Mouse (Mus musculus) mouse embryonic stem cell (cell line): ENCODE results near the gene Oscp1.

Experiments
- in situ Hi-C, 2 experiments: fragments of 300-500 bp; cut with MboI; formaldehyde crosslinking; loops; 1 replicate in 1 of 2; 3 replicates in 1 of 2; pipeline ENCODE4 v1.14.3; 2019 to 2020; ENCODE audit warnings: low sequenced_read_pairs in 2 of 2, low pct_unique_long_range_greater_than_20kb in 1 of 2, mixed read lengths in 1 of 2; ENCODE audit not compliant: unreplicated experiment in 1 of 2

Oscp1 gene

GRCm38 (mm10) chr4:126058134-126058996 lies at the start of gene Oscp1:
Gene Oscp1 (plus strand): TSS chr4:126058565.
- in situ Hi-C loops = no loop called here

- in situ Hi-C loops = no loop called here
These were observed 40.6 kb upstream of the Oscp1 start for GRCm38 (mm10) chr4:126017676-126018332.

DNA sequence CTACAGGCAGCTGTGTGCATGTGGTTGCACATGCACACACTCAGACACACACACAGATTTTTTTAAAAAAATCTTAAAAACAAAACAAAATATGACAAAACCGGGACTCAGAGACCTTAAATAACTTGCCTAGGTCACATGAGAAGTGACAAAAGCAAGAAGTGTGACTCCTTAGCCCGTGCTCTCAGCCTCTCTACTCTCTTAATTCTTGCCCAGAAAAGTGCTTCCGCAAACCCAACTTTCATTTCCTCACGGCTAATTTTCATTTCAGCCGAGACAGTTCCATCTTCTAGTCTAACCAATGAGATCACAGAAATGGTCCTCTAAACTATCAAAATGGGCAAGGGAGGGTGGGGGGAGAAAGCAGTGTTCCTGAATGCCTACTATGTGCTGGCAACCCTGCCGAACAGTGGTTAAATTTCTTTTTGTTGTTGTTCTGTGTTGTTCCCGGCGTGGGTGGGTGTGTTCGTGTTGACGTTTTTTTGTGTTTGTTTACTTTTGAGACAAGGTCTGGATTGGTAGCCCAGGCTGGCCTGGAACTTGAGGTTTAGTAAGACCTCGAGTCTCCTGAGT lies 39.3 kb upstream of the Oscp1 start:
- in situ Hi-C loops = no loop called here

DNA sequence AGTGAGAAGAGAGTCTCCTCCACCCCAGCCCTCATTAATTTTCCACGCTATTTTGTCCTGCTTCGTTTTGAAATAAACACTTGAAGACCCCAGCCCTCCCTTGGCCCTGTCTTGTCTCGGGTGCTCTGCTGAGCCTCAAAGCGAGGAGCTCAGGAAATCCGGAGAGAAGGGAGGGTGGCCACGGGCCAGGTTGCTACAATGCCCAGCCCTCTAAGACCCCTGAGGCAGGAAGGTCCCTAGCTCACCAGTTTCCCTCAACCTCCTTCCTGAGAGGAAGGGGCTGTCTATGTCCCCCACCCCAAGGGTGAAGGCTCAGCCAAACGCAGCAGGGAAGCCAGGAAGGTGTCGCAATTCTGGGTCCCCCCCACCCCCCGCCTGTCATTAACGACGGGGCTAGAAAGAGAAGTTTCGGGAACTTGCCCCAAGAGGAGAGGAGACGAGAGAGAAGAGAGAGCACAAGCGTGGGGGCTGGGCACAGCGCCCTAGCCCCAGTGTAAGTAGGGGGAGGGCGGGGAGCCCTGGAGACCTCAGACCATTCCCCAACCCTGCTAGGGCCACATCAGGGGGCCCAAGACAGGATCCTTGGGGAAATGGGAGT lies 34.0 kb upstream of the Oscp1 start, which contains the start of gene Csf3r:
Csf3r (plus strand) TSS at position 248 of the 598 bp plus-strand sequence.
- in situ Hi-C loops = no loop called here

GRCm38 (mm10) chr4:126025801-126026200 lies 32.6 kb upstream of the Oscp1 start:
- in situ Hi-C loops = no loop called here

- in situ Hi-C loops = no loop called here
These were observed 30.4 kb upstream of the Oscp1 start for GRCm38 (mm10) chr4:126027980-126028379.

GRCm38 (mm10) chr4:126029042-126029441 lies 29.3 kb upstream of the Oscp1 start:
- in situ Hi-C loops = no loop called here

DNA sequence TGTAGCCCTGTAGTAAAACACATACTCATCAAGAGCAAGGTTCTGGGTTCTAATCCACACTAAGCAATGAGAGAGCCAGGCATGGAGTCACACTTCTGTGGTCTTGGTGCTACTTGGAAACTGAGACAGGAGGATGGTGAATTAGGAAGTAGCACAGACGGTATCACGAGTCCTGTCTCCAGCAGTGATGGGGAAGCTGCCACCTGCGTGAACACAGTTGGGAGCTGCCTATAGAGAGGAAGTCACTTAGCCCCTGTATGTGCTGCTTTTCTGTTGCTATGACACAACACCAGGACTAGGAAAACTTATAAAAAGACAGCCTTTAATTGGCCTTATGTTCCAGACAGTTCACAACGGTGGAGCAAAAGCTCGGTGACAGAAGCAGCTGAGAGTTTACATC lies 27.7 kb upstream of the Oscp1 start:
- in situ Hi-C loops = no loop called here

- in situ Hi-C loops = no loop called here
These were observed 23.0 kb upstream of the Oscp1 start for GRCm38 (mm10) chr4:126035413-126035812.

DNA sequence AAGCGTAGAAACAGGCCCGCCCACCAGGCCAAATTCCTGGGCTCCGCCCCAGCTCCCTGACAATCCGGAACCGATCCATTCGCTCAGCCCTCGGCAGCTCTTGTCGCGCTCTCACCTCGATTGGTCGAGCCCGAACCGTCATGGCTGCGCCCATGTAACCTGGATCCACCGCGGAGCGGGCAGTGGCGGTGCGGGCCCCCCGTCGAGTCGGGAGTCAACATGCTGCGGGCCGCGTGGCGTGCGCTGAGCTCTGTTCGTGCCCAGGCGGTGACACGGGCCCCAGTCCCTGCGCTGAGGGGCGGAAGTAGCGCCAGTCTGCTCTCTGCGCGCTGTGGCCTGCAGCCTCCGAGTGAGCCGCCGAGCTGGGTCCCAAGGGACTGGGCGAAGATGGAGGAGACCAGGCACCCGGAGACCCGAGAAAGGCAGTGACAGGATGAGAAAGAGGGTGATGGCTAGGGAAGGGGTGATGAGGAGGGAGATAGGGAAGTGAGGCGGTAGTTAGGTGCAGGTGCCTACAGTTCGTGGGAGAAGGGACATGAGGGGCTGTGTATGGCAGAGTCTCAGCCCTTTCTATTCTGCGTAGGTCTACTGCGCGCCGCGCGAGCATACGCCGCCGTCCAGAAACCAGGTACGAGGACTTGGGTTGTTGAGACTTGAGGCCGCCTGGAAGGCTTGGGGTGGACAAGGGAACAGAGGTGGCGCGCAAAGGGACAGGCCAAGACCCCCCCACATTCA lies 11.3 kb upstream of the Oscp1 start, which contains the start of gene Mrps15:
Mrps15 (plus strand) TSS at position 75 of the 735 bp plus-strand sequence.
- in situ Hi-C loops = no loop called here

DNA sequence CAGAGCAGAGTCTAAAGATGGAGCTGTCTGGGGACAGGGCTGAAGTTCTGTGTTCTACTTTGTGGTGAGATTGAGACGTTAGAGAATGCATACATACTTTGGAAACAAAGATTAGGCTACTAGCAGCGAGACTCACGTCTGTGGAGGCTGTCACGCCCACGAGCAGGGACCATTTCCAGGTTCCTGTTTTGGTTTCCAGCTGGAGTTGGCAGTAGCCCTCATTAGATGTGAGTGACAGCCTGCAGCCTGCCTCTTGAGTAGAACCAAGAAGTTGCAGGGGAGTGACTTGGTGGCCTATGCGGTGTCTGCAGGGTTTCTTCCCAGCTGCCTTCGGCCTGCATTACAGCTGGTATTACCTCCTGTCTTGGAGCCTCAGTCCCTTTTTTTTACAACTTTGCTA lies 6.7 kb upstream of the Oscp1 start:
- in situ Hi-C loops = no loop called here

- in situ Hi-C loops = no loop called here
These were observed 895 bp upstream of the Oscp1 start for GRCm38 (mm10) chr4:126057207-126058133.

- in situ Hi-C loops = no loop called here
These were observed 615 bp downstream of the Oscp1 start for GRCm38 (mm10) chr4:126058997-126059362.

GRCm38 (mm10) chr4:126062856-126063255 lies 4.5 kb downstream of the Oscp1 start:
- in situ Hi-C loops = no loop called here

DNA sequence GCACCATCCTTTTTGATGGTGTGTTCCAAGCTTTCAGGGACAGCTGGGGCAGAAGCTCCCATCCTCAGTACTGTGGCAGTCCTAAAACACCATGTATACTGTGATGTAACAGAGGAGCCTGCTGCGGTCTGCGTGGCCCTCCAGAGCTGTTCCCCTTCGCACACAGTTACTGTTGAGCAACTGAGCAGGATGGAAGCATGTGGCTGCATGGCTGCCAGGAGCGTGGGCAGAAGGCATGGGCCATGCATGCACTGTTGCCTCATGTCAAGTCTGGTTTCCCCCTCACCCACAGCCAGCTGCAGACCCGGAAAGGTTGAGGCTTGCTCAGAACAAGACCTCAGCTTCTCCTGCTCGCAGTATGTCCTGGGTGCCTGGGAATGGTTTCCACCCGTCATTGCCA lies 6.9 kb downstream of the Oscp1 start:
- in situ Hi-C loops = no loop called here

DNA sequence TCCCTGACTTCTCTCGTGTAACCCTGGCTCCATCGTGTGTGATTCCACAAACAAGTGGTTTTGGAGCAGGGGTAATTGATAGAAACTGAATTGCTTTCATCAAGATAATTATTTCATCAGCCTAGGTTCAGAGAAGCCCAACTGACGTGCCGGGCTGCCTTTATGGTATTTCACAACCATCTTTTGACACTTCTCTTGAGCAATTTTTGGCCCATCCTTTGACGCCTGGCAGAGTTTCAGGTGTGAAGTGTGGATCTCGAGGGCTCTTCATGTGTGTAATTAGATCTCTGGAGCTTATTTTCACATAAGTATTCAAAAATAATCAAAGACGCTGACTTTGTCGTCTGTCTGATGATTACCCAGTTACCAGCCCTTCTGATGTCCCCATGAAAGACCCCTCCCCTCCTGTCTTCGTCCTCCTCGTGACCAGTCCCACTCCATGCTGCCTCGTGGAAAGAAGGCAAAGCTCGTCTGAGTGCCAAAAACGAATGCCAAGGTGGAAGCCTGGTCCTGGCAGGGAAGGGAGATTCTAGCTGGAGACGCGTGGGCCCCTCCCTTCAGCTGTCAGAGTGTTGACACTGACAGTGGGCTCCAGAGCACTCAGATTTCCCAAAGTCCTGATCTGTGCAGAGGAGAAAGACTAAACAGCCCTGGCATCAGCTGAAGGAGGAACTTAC lies 9.2 kb downstream of the Oscp1 start:
- in situ Hi-C loops = no loop called here

DNA sequence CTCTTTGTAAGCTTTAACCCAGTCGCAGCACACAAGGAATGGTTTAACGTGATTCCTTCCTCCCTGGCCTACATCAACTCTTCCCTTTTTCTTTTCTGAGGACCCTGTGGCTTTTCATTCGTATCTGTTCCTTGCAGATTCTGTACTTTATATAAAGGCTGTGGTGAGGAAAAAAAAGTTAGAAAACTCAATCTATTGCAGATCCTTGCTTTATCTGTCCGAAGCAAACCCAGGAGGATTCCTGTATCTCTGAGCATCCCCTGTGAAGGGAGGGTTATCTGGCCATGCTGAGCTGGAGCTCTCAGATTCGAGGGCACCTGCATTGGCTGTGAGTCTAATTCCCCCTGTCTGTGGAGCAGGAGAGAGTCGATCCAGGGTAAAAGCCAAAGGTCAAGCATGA lies 10.5 kb downstream of the Oscp1 start:
- in situ Hi-C loops = no loop called here
